Mouse (Mus musculus): ENCODE measurements at regions not wholly inside any gene's neighbourhood (a gene's known extent, or its start where the extent isn't known, plus 50 kb on each side); places are given as distances from the start of the nearest gene placed in this dataset.

DNA sequence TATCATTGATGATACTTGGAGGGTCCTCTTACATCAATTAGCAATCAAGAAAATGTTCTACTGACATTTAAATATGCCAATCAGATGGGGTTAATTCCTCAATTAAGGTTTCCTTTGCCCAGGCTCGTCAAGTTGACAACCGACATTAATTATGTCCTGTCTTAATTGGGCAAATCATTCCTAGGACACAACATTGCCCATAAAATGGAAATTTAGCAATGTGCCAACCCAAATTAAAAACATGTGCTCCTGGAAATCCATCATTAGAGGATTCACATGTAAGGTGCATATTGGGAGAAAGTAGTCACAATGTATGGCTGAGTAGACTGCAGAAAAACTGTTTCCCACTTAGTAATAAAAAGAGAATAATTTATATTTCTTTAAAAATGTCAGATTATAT is 483.6 kb upstream of the B430305J03Rik start:
- DNase-seq (ENCODE audit: low spot score), result no peak

DNA sequence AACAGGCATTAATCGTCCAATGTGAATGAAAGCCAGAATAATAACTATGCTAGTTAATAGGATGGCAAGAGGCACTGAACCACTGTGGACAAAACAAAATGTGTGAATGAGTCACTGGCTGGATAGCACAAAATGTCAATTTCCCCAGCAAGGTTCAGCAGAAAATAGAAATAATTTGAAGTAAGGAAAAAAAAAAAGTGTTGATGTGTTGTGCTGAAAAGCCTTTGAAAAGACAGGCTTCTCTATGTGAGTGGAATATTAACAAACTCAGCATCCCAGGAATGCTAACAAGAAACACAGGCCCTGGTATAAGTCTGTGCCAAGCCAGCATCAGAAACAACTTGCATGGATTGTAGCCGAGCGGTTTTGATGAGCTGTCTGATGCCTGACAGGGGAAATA is 481.0 kb upstream of the B430305J03Rik start:
- no peak for DNase-seq (ENCODE audit: low spot score)

DNA sequence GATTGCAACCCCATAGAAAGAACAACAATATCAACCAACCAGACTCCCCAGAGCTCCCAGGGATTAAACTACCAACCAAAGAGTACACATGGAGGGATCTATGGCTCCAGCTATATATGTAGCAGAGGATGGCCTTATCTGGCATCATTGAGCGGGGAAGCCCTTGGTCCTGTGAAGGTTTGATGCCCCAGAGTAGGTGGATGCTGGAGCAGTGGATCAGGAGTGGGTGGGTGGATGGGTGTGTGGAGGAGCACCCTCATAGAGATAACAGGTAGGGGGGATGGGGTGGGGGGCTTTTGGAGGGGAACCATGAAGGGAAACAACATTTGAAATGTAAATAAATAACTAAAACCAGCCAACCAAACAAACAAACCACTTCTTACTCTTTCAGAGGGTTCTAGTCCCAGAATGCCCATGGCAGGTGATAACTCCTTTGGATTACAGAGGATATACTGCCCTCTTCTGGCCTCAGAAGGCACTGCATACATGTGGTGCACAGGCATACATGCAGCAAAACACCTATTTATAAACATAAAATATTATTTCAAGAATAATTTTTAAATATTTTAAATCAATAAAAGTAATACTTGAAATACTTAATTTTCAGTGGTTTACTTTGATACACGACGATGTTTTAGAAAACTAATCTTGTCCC is 473.7 kb upstream of the B430305J03Rik start:
- peak; percentile 19 for DNase-seq (ENCODE audit: low spot score)

DNA sequence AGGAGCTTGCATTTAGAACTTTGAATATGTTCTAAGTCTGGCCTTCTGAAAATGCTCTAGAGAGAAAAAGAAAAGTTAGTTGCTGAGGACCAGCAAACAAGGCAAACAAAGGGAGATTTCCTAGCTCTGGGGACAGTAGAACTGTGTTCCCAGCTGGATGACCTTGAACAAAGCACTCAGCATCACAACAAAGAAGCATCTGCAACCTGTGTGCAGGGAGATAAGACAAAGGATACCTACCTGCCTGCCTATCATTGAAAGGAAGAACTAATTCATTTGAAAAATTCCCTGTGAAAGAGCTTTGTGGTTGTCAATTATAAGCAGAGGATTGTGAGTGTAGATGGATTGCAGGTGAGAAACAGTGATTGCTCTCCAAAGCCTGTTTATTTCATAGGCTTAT is 451.1 kb upstream of the B430305J03Rik start:
- DNase-seq (ENCODE audit: low spot score), result no peak

DNA sequence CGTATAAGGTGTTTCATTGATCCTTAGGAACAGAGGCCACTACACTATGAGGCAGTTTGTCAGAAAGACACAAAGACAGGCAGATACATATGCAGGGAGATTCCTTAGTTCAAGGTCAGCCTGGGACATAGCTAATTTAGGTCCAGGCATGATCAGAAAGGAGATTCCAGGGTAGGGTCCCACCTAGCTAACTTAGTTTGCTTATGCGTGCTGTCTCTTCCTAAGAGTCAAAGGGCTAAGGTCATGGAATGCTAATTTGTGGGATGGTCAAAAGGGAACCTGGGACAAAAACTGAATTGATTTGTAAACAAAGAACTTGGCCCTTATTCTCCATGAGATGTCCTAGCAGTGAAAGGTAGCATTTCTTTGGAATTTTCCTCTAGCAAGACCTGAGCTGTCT is 430.3 kb upstream of the B430305J03Rik start:
- DNase-seq (ENCODE audit: low spot score), result no peak

DNA sequence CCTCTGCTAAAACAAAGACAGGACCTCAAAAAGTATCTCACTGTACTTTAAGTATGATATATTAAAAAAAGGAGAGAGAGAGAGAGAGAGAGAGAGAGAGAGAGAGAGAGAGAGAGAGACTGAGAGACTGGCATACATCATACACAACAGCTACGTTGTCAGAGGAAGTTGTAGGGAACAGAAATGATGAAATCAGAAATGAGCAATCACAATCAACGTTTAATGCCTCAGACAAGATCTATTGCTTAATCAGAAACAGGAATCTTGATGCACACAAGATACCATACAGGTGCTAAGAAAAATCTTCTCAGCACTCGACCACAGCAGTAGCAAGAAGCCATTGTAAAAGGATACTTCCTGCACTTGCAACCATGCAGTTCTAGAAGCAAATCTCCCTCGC is 424.9 kb upstream of the B430305J03Rik start:
- no peak for DNase-seq (ENCODE audit: low spot score)
